Mouse (Mus musculus) liver, postnatal 0 days (tissue): ENCODE measurements around the gene Aox2. TPM values are rescaled to one million over a fixed set of nuclear protein-coding genes. Genes with fewer than 3 reads are reported as not detected.

Experiments
- ATAC-seq: fragments of 200-750 bp; cut with Nextera tagmentation; 2 replicates; pipeline ENCODE4 v1.8.0; 2017; ENCODE audit warnings: mild to moderate bottlenecking, moderate library complexity
- DNase-seq: peaks from one replicate; pipeline ENCODE4 v3.0.0-alpha.2; 2016
- H3K27ac ChIP-seq: fragments of 300-500 bp; sonication (generic); 2 replicates; pipeline ENCODE4 v1.5.1; 2014; ENCODE audit warnings: antibody characterized with exemption, moderate library complexity, mild to moderate bottlenecking, low read depth
- H3K27me3 ChIP-seq: fragments of 300-500 bp; sonication (generic); 2 replicates; pipeline ENCODE4 v1.6.1; 2014; ENCODE audit warnings: low read length, control low read depth, mixed read lengths; ENCODE audit not compliant: insufficient read depth
- H3K36me3 ChIP-seq: fragments of 300-500 bp; sonication (generic); replicated peaks from 2 replicates; pipeline ENCODE4 v1.6.1; 2014; ENCODE audit warnings: mild to moderate bottlenecking, control low read depth, low read length, moderate library complexity, mixed read lengths; ENCODE audit not compliant: insufficient read depth
- H3K4me1 ChIP-seq: fragments of 300-500 bp; sonication (generic); 2 replicates; pipeline ENCODE4 v1.6.1; 2014; ENCODE audit warnings: antibody characterized with exemption, mild to moderate bottlenecking, control low read depth; ENCODE audit not compliant: insufficient read depth
- H3K4me2 ChIP-seq: fragments of 300-500 bp; sonication (generic); 2 replicates; pipeline ENCODE4 v1.6.1; 2014; ENCODE audit warnings: low read depth, mild to moderate bottlenecking, low read length, moderate library complexity, mixed read lengths
- H3K4me3 ChIP-seq: fragments of 300-500 bp; sonication (generic); 2 replicates; pipeline ENCODE4 v1.5.1; 2014; ENCODE audit warnings: low read depth, low read length
- H3K9ac ChIP-seq: fragments of 300-500 bp; sonication (generic); replicated peaks from 2 replicates; pipeline ENCODE4 v1.6.1; 2014; ENCODE audit warnings: mild to moderate bottlenecking, moderate library complexity
- H3K9me3 ChIP-seq: fragments of 300-500 bp; sonication (generic); 2 replicates; pipeline ENCODE4 v1.6.1; 2016; ENCODE audit warnings: mild to moderate bottlenecking, control low read depth, low read length, mixed read lengths
- CTCF ChIP-seq: sonication (generic); IDR thresholded peaks from 2 replicates; pipeline ENCODE4 v1.5.1; 2016; ENCODE audit warnings: antibody characterized with exemption, low read depth
- EP300 ChIP-seq: IDR thresholded peaks from 2 replicates; pipeline ENCODE4 v1.6.1; 2016; ENCODE audit warnings: antibody characterized with exemption, low read depth, mild to moderate bottlenecking
- WGBS: fragments of 180-500 bp; shearing (Covaris S2); extraction: QIAGEN DNeasy Blood & Tissue Kit; methylation state at CpG from one replicate; pipeline ENCODE4 v1.1.7; 2014; ENCODE audit not compliant: insufficient replicate concordance; 5-methylcytosine and 5-hydroxymethylcytosine counted together
- polyA plus RNA-seq: library from polyadenylated mRNA; unstranded; fragments of >200 nt; fragmentation: Nextera tagmentation; extraction: Ambion mirVana; gene quantifications from 2 replicates; pipeline ENCODE4 v1.2.1, GENCODE M21; 2015

Aox2 gene
- polyA plus RNA-seq, 1 experiment from 2014 or later: 0.01 TPM

- Histone ChIP-seq H3K9me3 (no peaks in the 10 kb centered on the region), H3K36me3 (no peaks in the 10 kb centered on the region), H3K27me3 (no peaks in the 10 kb centered on the region), H3K4me2 (no peak overlapping the region), H3K9ac (no peak overlapping the region), H3K4me1 (0 out of 2 replicates have a peak, but pooled peaks cover 2% of the 10 kb centered on the region), H3K4me3 (no peak overlapping the region), H3K27ac (no peak overlapping the region)
- 74% methylated on average over 5 of the region's 5 CpGs for WGBS
- DNase-seq (no peak), ATAC-seq (no peak; the same call in 1 of the 2 replicates)
- TF ChIP-seq EP300 (no peak), CTCF (no peak)
Measured at GRCm38 (mm10) chr1:58382586-58383281, 104.6 kb downstream of the Aox2 start.

DNA sequence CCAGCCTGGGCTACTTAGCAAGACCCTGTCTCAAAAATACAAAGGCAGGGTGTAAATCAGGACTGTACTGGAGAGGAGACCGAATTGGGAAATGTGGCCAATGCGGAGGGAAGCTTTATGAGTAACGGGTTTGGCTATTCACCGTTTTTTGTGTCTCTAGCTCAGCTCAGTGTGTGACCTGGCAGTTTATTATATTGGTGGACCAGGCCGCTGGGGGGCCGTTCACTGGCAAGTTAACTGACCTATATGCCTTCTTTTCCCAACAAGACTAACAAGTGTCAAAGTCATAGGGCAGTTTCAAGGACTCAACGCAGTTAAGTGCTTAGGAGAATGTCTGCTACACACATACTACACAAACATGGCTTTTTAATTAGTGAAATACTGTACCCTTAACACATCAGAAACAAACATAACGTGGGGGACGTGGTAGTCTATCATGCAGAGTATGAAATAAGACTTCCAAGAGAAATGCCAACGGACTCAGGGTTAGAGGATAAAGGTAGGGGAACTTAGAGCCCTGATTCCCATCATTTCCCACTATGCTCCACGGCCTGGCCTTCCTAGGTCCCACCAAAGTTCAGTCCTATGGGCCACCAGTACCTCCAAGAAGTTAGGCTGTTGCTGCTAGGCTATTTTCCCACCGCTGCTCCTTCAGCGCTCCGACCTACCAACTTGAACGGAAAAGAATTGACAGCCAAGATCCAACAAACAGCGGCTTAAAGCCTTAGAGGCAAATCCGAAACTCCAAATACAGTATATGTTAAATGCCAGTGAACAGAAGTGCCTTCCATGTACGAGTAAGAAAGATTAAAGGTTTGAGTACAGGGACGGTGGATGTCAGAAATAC lies 113.5 kb downstream of the Aox2 start:
- WGBS: 40% methylated on average over 19 of the region's 19 CpGs

GRCm38 (mm10) chr1:58392268-58392651 lies 114.1 kb downstream of the Aox2 start:
- peak overlapping the region; percentile 99 for H3K27ac ChIP-seq
- WGBS: 1% methylated on average over 16 of the region's 16 CpGs
- ATAC-seq (peak; percentile 23), DNase-seq (no peak)
- no peaks in the 10 kb centered on the region for H3K27me3 ChIP-seq
- H3K9me3 ChIP-seq: no peaks in the 10 kb centered on the region
- H3K4me2 ChIP-seq: peak overlapping the region; percentile 91
- peaks cover 20% of the 10 kb centered on the region for H3K4me1 ChIP-seq
- peaks cover 22% of the 10 kb centered on the region for H3K36me3 ChIP-seq
- TF ChIP-seq CTCF (no peak), EP300 (no peak)
- peak overlapping the region; percentile 95 for H3K4me3 ChIP-seq
- peak overlapping the region; percentile 96 for H3K9ac ChIP-seq

More for the DNA sequence above, 113.5 kb downstream of the Aox2 start:
- Histone ChIP-seq H3K9ac (peak overlapping the region; percentile 96), H3K27ac (peak overlapping the region; percentile 99), H3K4me1 (peaks cover 20% of the 10 kb centered on the region), H3K36me3 (peaks cover 16% of the 10 kb centered on the region), H3K27me3 (no peaks in the 10 kb centered on the region), H3K4me2 (peak overlapping the region; percentile 91), H3K9me3 (no peaks in the 10 kb centered on the region), H3K4me3 (peak overlapping the region; percentile 95)
- TF ChIP-seq EP300: no peak
- no peak for TF ChIP-seq CTCF
- ATAC-seq (no peak), DNase-seq (no peak)

DNA sequence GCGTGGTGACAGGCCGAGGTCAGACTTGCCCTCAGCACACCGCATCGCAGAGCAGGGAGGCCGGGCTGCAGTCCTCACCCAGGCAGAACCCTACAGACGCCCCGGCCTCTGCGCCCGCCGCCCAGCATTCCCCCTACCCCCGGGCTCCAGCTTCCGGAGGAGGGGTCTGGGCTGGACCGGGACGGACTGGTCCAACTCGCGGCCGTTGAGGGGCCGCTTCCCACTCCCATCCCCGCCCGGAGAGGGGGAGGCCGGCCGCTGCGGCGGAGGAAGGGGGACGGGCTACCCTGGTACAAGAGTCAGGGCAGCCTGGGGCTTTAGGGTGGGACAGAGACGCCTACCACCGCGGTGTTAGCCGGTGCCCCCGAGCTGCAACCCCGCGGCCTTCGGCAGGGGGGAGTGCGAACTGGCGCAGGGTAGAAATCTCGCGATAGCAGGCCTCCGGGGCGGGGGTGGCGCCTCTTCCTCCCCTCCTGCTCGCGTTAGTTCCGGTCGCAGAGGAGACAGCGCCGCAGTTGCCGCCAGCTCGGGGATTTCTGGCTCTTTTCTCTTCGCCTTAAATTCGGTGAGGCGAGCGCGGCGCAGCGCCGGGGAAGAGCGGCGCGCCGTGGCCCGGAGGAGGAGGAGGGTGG lies 114.6 kb downstream of the Aox2 start, which contains the start of gene Bzw1:
Bzw1 (plus strand) TSS at position 247 of the 632 bp plus-strand sequence.
- ATAC-seq: peak; percentile 96
- under 1% methylated on average over 46 of the region's 61 CpGs for WGBS
- H3K9ac ChIP-seq: peak within 1 kb of the TSS; percentile 96

DNA sequence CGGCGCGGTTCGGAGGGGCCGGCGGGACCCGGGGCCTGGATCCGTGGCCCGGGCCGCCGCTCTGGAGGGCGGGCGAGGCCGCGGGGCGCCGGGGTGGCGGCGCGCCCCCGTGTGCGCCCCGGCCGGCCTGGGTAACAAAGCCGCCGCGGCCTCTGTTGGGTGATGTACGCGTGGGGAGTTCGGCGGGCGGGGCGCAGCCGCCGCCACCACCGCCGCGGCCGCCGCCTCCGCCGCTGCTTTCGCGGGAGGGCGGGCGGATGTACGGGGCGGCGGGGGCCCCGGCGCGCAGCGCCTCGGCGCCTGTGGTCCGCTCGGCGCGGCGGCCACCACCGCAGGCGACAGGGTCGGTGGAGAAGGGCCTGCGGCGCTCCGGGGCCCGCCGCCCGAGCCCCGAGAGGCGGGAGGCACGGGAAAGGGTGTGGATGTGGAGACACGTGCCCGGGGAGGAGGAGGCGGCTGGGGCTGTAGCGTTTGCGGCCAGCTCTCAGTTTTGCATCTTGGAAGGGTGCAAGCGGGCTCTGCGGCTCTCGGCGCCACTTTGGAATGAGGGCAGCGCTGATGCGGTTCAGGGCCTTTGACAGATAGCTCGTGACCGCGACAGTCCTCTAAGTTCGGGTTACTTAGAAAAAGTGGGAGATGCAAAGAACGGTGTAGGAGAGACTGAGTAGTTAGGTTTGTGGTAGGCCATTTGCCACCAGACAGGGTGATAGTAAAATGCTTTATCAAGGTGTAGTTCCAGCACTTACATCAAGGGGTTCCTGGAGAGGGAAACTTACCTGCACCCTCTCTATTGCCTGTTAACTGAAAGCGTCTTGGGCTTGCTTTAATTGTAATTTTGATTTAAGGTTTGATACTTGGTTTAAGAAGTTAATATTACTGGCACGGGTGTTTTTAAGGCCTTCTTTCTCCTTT lies 115.4 kb downstream of the Aox2 start:
- no peak for TF ChIP-seq EP300
- TF ChIP-seq CTCF: no peak
- peaks cover 35% of the 10 kb centered on the region for H3K36me3 ChIP-seq
- no peaks in the 10 kb centered on the region for H3K9me3 ChIP-seq
- peak overlapping the region; percentile 91 for H3K4me2 ChIP-seq
- DNase-seq: peak; percentile 65
- peaks cover 20% of the 10 kb centered on the region for H3K4me1 ChIP-seq
- H3K27me3 ChIP-seq: no peaks in the 10 kb centered on the region
- peak overlapping the region; percentile 96 for H3K9ac ChIP-seq
- ATAC-seq: peak; percentile 58
- peak overlapping the region; percentile 95 for H3K4me3 ChIP-seq
- under 1% methylated on average over 57 of the region's 90 CpGs for whole genome bisulfite sequencing
- peak overlapping the region; percentile 99 for H3K27ac ChIP-seq

More for the DNA sequence above, 114.6 kb downstream of the Aox2 start, which contains the start of gene Bzw1:
- no peaks in the 10 kb centered on the region for H3K9me3 ChIP-seq
- DNase-seq: peak; percentile 95
- TF ChIP-seq CTCF: peak; percentile 33
- peak; percentile 87 for TF ChIP-seq EP300
- H3K27ac ChIP-seq: peak within 1 kb of the TSS; percentile 99
- peaks cover 27% of the 10 kb centered on the region for H3K36me3 ChIP-seq
- H3K27me3 ChIP-seq: no peaks in the 10 kb centered on the region
- H3K4me3 ChIP-seq: peak within 1 kb of the TSS; percentile 95
- peak within 1 kb of the TSS; percentile 91 for H3K4me2 ChIP-seq
- peaks cover 20% of the 10 kb centered on the region for H3K4me1 ChIP-seq
